Mouse (Mus musculus): ENCODE data around the gene Ncoa6. TPM values are rescaled to one million over a fixed set of nuclear protein-coding genes. Genes with fewer than 3 reads are reported as not detected.
"Not testable (repeated sequence)": the region's sequence is repeated elsewhere in the genome, so short reads cannot be mapped to it uniquely, and the experiment has no call there.

Gene Ncoa6
- polyA plus RNA-seq, 1 experiment from 2014 or later: 27.9 TPM

DNA sequence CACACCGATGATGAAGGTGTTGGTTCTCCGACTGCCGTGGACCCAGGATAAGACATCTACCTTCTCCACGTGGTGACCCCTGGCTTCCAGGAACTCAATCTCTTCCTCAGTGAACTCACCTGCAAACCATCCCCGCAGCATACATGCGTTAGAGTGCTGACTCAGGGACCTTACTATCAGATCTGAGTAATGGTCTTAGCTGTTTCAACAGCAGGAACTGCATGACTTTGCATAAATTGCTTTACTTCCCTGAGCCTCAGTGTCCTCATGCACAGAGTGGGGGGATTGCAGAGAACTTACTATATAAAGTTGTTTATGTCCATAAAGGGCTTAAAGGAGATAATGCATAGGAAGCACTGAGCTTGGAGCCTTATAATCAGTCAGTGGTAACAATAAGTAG is 17.3 kb upstream of the Ncoa6 start:
- no peak overlapping the region for H3K4me2 ChIP-seq
- no peak for ATAC-seq (ENCODE audit: low FRiP score)
- H3K4me1 ChIP-seq (replicated peaks): no peaks in the 10 kb centered on the region
- peaks cover 69% of the 10 kb centered on the region for H3K36me3 ChIP-seq
- H3K9ac ChIP-seq: no peak overlapping the region
- H3K27ac ChIP-seq: no peak overlapping the region
- H3K4me3 ChIP-seq: no peak overlapping the region
- no peaks in the 10 kb centered on the region for H3K9me3 ChIP-seq
- WGBS: 87% methylated on average over 6 of the region's 6 CpGs
- H3K27me3 ChIP-seq: no peaks in the 10 kb centered on the region

DNA sequence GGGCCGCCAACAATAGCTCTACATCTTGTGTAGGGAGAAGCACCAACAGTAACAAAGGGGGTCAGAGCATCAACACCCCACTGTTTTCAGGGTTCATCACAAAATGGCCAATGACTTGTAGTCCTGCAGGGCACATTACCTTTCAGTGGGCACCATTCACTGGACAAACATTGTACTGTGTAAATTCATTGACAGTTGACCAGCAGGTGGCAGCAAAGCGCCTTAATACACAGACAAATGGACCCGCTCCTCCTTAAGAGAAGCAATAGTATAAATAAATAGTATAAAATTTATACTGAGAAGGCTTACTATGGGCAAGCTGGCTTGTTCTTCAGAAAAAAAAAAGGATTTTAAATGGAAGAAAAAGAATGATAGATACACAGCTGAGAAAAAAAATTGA is 8.3 kb upstream of the Ncoa6 start:
- WGBS: 50% methylated on average over 3 of the region's 3 CpGs
- no peaks in the 10 kb centered on the region for H3K36me3 ChIP-seq
- H3K4me3 ChIP-seq: no peak overlapping the region
- H3K27ac ChIP-seq: no peak overlapping the region
- H3K4me2 ChIP-seq: no peak overlapping the region
- H3K9ac ChIP-seq: no peak overlapping the region
- H3K9me3 ChIP-seq: no peaks in the 10 kb centered on the region
- no peak for ATAC-seq (ENCODE audit: low FRiP score)
- no peaks in the 10 kb centered on the region for H3K4me1 ChIP-seq (replicated peaks)
- no peaks in the 10 kb centered on the region for H3K27me3 ChIP-seq

DNA sequence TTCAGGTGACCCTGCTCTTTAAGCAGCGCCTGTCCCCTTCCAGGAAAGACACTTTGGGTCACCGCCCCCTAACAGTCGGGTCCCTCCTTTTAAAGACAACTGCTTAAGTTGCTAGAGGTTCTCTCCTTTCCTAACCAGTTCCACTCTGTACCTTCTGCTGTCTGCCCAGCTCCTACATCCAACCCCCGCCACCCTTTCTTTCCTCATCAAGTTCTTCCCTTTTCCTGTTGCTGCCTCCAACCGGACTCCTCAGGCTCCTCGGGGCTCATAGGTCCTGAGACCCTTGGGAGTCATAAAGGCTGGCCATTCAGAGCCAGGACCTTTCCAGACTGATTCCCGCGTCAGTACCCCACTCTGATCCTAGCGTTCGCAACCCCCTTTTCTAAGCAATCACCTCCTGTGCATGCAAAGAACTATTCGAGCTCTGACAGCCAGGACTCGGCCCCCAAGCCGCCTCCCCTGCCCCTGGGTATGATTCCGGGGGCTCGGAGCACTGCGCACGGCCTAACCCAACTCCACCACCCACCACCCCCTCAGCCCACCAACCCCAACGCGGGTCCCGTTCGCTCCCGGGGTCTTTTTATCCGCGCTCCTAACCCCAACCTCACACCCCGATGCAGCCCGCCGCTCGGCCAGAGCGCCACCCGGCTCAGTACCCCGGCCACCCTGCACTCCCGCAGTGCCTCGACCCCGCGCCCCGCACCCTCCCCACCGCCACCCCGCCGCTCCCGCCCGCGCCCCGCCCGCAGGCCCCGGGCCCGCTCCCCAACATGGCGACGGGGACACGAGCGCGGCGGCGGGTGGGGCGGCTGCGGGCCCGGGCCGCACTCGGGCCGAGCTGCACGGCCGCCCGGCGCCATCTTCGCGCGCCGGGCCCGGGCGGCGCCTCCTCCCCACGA is 774 bp downstream of the Ncoa6 start:
- peak; percentile 70 for ATAC-seq (ENCODE audit: low FRiP score)
- H3K36me3 ChIP-seq: no peaks in the 10 kb centered on the region
- H3K4me1 ChIP-seq (replicated peaks): peaks cover 37% of the 10 kb centered on the region
- WGBS: under 1% methylated on average over 52 of the region's 71 CpGs
- no peaks in the 10 kb centered on the region for H3K9me3 ChIP-seq
- peak overlapping the region; percentile 88 for H3K4me3 ChIP-seq
- peak overlapping the region; percentile 84 for H3K4me2 ChIP-seq
- peak overlapping the region; percentile 96 for H3K9ac ChIP-seq
- peak overlapping the region; percentile 95 for H3K27ac ChIP-seq
- H3K27me3 ChIP-seq: no peaks in the 10 kb centered on the region

DNA sequence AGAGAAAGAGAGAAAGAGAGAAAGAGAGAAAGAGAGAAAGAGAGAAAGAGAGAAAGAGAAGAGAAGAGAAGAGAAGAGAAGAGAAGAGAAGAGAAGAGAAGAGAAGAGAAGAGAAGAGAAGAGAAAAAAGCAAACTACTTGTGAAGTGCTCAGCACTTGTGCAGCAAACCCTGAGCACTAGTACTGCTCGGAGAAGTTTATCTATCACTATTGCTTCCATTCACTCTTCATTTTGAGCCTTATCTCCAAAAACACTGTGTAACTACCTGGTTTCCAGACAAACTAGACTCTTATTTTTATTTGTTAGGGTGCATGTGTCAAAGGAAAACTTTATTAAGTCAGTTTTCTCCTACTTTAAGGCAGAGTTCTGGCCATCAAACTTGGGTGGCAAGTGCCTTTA is 6.8 kb downstream of the Ncoa6 start:
- ATAC-seq (ENCODE audit: low FRiP score): no peak

DNA sequence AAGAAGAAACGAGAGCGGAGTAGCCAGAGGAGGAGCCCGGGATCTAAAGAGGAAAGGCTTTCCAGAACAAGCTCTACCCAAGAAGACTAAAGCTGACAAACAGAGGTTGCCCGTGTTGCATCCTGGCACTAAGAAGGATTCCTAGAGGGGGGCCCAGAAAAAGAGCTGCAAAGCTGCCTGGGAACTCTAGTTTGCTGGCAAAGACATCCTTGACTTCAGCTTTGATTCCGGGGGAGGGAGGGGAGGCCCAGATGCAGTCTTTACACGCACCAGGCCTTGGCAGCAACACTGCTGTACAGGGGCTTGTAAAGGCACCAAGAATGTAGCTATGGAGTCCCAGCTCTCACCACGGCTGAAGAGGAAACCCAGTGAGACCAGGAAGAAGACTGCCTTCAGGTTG is 20.1 kb downstream of the Ncoa6 start:
- H3K9me3 ChIP-seq: no peaks in the 10 kb centered on the region
- 85% methylated on average over 7 of the region's 7 CpGs for WGBS
- ATAC-seq (ENCODE audit: low FRiP score): no peak
- no peak overlapping the region for H3K4me3 ChIP-seq
- H3K27ac ChIP-seq: no peak overlapping the region
- H3K27me3 ChIP-seq: no peaks in the 10 kb centered on the region
- peaks cover 14% of the 10 kb centered on the region for H3K36me3 ChIP-seq
- H3K9ac ChIP-seq: no peak overlapping the region
- no peaks in the 10 kb centered on the region for H3K4me1 ChIP-seq (replicated peaks)
- no peak overlapping the region for H3K4me2 ChIP-seq

More for the DNA sequence above, 6.8 kb downstream of the Ncoa6 start:
- no peak overlapping the region for H3K9ac ChIP-seq
- H3K4me3 ChIP-seq: no peak overlapping the region
- no peaks in the 10 kb centered on the region for H3K36me3 ChIP-seq
- WGBS: 94% methylated on average over 1 of the region's 1 CpGs
- peaks cover 22% of the 10 kb centered on the region for H3K4me1 ChIP-seq (replicated peaks)
- no peaks in the 10 kb centered on the region for H3K27me3 ChIP-seq
- no peak overlapping the region for H3K27ac ChIP-seq
- no peaks in the 10 kb centered on the region for H3K9me3 ChIP-seq
- H3K4me2 ChIP-seq: no peak overlapping the region

DNA sequence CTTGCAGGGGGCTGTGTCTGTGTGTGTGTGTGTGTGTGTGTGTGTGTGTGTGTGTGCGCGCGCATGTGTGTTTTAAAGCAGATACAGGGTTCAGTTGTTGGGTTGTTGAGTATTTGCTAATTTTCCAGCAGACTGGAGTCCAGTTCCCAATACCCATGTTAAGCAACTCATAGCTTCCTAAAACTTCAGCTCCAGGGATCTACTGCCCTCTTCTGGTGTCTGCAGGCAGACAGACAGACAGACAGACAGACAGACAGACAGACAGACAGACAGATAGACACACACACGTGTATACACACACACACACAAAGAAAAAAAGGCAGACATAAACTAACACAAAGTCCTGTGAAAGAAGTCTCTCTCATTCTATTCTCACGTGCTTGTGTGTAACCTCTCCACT is 22.4 kb downstream of the Ncoa6 start:
- Histone ChIP-seq H3K36me3 (peaks cover 11% of the 10 kb centered on the region), H3K9ac (no peak overlapping the region), H3K27me3 (no peaks in the 10 kb centered on the region), H3K27ac (no peak overlapping the region), H3K4me2 (no peak overlapping the region), H3K4me3 (no peak overlapping the region), H3K4me1 (replicated peaks) (no peaks in the 10 kb centered on the region), H3K9me3 (no peaks in the 10 kb centered on the region)
- no peak for ATAC-seq (ENCODE audit: low FRiP score)
- 83% methylated on average over 5 of the region's 5 CpGs for WGBS

DNA sequence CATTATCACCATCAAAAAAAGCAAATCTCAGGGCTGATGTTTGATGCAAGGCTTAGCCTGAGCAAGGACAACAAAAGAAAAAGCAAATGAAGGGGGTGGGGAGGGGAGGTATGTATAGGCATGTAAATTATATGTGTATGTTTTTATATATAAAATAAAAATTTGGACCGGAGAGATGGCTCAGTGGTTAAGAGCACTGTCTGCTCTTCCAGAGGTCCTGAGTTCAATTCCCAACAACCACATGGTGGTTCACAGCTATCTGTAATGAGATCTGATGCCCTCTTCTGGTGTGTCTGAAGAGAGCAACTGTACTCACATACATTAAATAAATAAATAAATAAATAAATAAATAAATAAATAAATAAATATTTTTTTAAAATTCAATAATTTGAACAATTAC is 25.8 kb downstream of the Ncoa6 start:
- not testable (repeated sequence) for H3K9ac ChIP-seq; H3K4me3 ChIP-seq; H3K27ac ChIP-seq; H3K27me3 ChIP-seq; H3K4me2 ChIP-seq; H3K4me1 ChIP-seq (replicated peaks); ATAC-seq (ENCODE audit: low FRiP score); H3K36me3 ChIP-seq; H3K9me3 ChIP-seq
- 100% methylated on average over 1 of the region's 1 CpGs for WGBS

DNA sequence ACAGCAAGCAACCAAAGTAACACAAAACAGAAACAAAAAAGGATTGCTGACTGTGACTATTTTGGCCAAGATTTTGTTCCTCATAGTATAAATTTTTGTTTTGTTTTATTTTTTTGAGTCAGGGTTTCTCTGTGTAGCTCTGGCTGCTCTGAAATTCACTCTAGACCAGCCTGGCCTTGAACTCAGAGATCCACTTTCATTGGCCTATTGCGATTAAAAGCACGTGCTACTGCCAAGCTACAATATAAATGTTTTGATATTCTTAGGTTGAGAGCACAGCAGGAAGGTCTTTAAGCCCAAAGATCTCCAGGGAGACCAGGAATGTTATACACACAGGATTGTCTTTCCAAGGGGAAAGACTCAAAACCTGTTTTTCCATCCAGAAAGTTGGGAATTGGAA is 30.2 kb downstream of the Ncoa6 start:
- no peak overlapping the region for H3K9ac ChIP-seq
- 58% methylated on average over 2 of the region's 2 CpGs for WGBS
- no peak for ATAC-seq (ENCODE audit: low FRiP score)

DNA sequence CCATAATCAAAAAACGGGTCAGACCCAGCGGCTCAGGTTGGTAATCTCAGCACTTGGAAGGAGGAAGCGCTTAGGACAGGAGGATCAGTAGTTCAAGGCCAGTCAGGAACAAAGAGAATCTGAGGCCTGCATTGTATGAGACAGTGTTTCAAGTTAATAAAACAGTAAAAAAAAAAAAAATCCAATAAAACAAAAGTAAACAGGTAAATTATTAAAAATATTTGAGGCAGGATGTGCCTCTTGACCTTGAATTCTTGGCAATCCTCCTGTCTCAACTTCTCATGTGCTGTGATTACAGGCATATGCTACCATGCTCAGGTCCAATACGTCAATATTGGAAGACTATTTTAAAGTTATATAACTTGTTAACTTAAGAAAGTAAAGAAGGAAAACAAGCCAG is 30.8 kb downstream of the Ncoa6 start:
- WGBS: 85% methylated on average over 4 of the region's 4 CpGs
- no peak overlapping the region for H3K4me3 ChIP-seq
- no peaks in the 10 kb centered on the region for H3K9me3 ChIP-seq
- H3K4me2 ChIP-seq: no peak overlapping the region
- peaks cover 9% of the 10 kb centered on the region for H3K4me1 ChIP-seq (replicated peaks)
- H3K27ac ChIP-seq: no peak overlapping the region
- no peak overlapping the region for H3K9ac ChIP-seq
- peaks cover 5% of the 10 kb centered on the region; the same call in 1 of the 2 replicates for H3K36me3 ChIP-seq
- no peaks in the 10 kb centered on the region for H3K27me3 ChIP-seq
- ATAC-seq (ENCODE audit: low FRiP score): no peak

More for the DNA sequence above, 30.2 kb downstream of the Ncoa6 start:
- H3K4me2 ChIP-seq: no peak overlapping the region
- H3K9me3 ChIP-seq: no peaks in the 10 kb centered on the region
- H3K27me3 ChIP-seq: no peaks in the 10 kb centered on the region
- H3K36me3 ChIP-seq: peaks cover 5% of the 10 kb centered on the region; the same call in 1 of the 2 replicates
- H3K4me1 ChIP-seq (replicated peaks): peaks cover 9% of the 10 kb centered on the region
- H3K4me3 ChIP-seq: no peak overlapping the region
- no peak overlapping the region for H3K27ac ChIP-seq

DNA sequence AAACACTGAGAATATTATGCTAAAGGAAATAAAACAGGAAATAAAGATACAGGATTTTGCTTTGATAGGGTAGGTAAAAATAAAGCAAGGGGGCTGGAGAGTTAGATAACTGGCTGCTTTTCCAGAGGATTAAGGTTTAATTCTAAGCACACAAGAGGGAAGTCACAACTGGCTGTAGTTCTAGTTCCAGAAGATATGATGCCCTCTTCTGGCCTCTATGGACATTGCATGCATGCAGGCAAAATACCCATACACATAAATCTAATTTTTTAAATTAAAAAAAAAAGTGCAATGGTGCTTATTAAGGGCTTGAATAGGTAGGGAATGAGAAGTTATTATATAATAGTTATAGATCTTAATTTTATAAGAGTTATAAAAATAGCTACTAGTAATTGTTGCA is 37.2 kb downstream of the Ncoa6 start:
- no peak overlapping the region for H3K4me2 ChIP-seq
- H3K4me3 ChIP-seq: no peak overlapping the region
- peaks cover 51% of the 10 kb centered on the region for H3K36me3 ChIP-seq
- H3K4me1 ChIP-seq (replicated peaks): no peaks in the 10 kb centered on the region
- no peak overlapping the region for H3K9ac ChIP-seq
- ATAC-seq (ENCODE audit: low FRiP score): no peak
- no peaks in the 10 kb centered on the region for H3K9me3 ChIP-seq
- no peak overlapping the region for H3K27ac ChIP-seq
- H3K27me3 ChIP-seq: no peaks in the 10 kb centered on the region

DNA sequence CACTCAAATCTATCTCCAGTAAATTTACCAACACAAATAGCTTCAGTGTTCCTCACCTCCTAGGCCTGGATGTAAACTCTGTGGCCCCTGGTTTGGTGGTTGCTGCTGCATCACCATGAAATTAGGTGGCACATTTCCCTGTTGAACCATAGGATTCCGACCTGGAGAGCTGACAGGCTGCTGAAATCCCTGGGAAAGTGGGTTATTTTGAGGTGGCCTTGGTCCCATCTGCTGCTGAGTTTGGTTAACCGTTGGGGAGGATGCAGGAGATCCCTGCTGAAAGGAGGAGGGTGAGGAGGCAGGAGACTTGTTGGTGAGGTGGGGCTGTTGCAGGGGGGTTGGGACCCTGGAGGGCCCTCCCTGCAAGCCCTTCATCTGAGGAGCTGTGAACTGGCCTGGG is 52.8 kb downstream of the Ncoa6 start:
- whole genome bisulfite sequencing: 79% methylated on average over 2 of the region's 2 CpGs
- Histone ChIP-seq H3K4me3 (no peak overlapping the region), H3K4me2 (no peak overlapping the region), H3K9ac (no peak overlapping the region), H3K9me3 (no peaks in the 10 kb centered on the region), H3K27me3 (no peaks in the 10 kb centered on the region), H3K27ac (no peak overlapping the region), H3K4me1 (replicated peaks) (no peaks in the 10 kb centered on the region), H3K36me3 (peaks cover 52% of the 10 kb centered on the region)
- ATAC-seq (ENCODE audit: low FRiP score): no peak

DNA sequence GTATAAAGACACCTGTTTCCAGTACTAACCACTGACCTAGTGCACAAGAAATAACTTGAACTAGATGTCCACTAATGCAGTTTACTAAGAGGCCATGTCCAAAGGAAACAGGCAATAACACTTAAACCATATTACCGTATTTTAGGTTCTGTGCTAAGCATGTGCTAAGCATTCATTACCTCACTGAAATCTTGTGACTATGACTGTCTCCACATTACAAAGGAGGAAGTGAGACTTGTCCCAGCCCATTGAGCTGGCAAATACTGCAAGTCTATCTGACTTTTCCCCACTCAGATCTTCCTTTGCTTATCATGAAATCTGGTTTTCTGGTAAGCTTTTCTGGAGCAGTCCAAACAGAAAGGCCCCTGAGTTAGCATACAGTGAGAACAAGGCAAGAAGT is 69.1 kb downstream of the Ncoa6 start:
- peaks cover 78% of the 10 kb centered on the region for H3K36me3 ChIP-seq
- H3K4me3 ChIP-seq: no peak overlapping the region
- H3K9me3 ChIP-seq: no peaks in the 10 kb centered on the region
- H3K4me1 ChIP-seq (replicated peaks): no peaks in the 10 kb centered on the region
- H3K9ac ChIP-seq: no peak overlapping the region
- no peaks in the 10 kb centered on the region for H3K27me3 ChIP-seq
- no peak overlapping the region for H3K27ac ChIP-seq
- WGBS: 96% methylated on average over 1 of the region's 1 CpGs
- H3K4me2 ChIP-seq: no peak overlapping the region
- ATAC-seq (ENCODE audit: low FRiP score): no peak

DNA sequence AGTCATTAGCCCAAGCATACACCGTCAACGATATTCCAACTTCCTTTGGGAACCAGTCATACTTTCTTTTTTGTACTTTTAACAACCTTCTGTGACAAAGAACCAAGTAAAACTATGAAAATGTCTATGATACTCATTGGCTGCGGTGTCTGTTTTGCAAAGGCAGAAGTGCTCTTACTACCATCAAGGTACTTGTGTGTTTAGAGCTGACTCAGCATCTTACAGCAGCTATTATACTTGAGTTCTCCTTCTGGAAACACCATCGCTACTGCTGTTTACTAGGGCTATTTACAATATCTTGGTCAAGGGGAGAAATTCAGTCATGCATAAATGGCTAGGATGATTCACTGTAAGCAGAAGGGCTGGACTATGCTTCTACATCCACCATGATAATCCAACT is 71.8 kb downstream of the Ncoa6 start:
- WGBS: 97% methylated on average over 4 of the region's 4 CpGs
- H3K36me3 ChIP-seq: peaks cover 66% of the 10 kb centered on the region

More for the DNA sequence above, 71.8 kb downstream of the Ncoa6 start:
- no peak for ATAC-seq (ENCODE audit: low FRiP score)
- Histone ChIP-seq H3K27ac (no peak overlapping the region), H3K9me3 (no peaks in the 10 kb centered on the region), H3K4me1 (replicated peaks) (no peaks in the 10 kb centered on the region), H3K27me3 (no peaks in the 10 kb centered on the region), H3K9ac (no peak overlapping the region), H3K4me3 (no peak overlapping the region), H3K4me2 (no peak overlapping the region)

Measured in hindbrain, embryonic 13.5 days (tissue).